Mouse (Mus musculus) kidney, embryonic 14.5 days (tissue): Measurements from ENCODE around the gene Oas2. TPM values are rescaled to one million over a fixed set of nuclear protein-coding genes. Genes with fewer than 3 reads are reported as not detected.

Source experiments
- ATAC-seq: fragments of 200-750 bp; cut with Nextera tagmentation; 2 replicates; pipeline ENCODE4 v1.8.0; 2017; ENCODE audit warnings: moderate number of reproducible peaks, mild to moderate bottlenecking, moderate TSS enrichment, moderate library complexity; ENCODE audit not compliant: low FRiP score, low TSS enrichment
- H3K27ac ChIP-seq: fragments of 300-500 bp; sonication (generic); 2 replicates; pipeline ENCODE4 v1.5.1; 2014; ENCODE audit warnings: low read depth, mild to moderate bottlenecking, low read length, moderate library complexity, mixed read lengths
- H3K27me3 ChIP-seq: fragments of 300-500 bp; sonication (generic); 2 replicates; pipeline ENCODE4 v1.6.1; 2014; ENCODE audit warnings: mild to moderate bottlenecking, low read length; ENCODE audit not compliant: control insufficient read depth, insufficient read depth
- H3K36me3 ChIP-seq: fragments of 300-500 bp; sonication (generic); 2 replicates; pipeline ENCODE4 v1.6.1; 2014; ENCODE audit warnings: low read length, mixed read lengths; ENCODE audit not compliant: control insufficient read depth, insufficient read depth
- H3K4me1 ChIP-seq: fragments of 300-500 bp; sonication (generic); 2 replicates; pipeline ENCODE4 v1.6.1; 2014; ENCODE audit warnings: low read length, mixed read lengths; ENCODE audit not compliant: control insufficient read depth, insufficient read depth
- H3K4me2 ChIP-seq: fragments of 300-500 bp; sonication (generic); replicated peaks from 2 replicates; pipeline ENCODE4 v1.6.1; 2014; ENCODE audit warnings: low read depth, mild to moderate bottlenecking, low read length
- H3K4me3 ChIP-seq: fragments of 300-500 bp; sonication (generic); 2 replicates; pipeline ENCODE4 v1.5.1; 2014; ENCODE audit warnings: mild to moderate bottlenecking, low read length
- H3K9ac ChIP-seq: fragments of 300-500 bp; sonication (generic); 2 replicates; pipeline ENCODE4 v1.6.1; 2014; ENCODE audit warnings: low read depth, mild to moderate bottlenecking, low read length, moderate library complexity
- H3K9me3 ChIP-seq: fragments of 300-500 bp; sonication (generic); 2 replicates; pipeline ENCODE4 v1.6.1; 2016; ENCODE audit warnings: low read length; ENCODE audit not compliant: control insufficient read depth
- WGBS: fragments of 180-500 bp; shearing (Covaris S2); extraction: QIAGEN DNeasy Blood & Tissue Kit; methylation state at CpG from one replicate; pipeline ENCODE4 v1.1.7; 2014; 5-methylcytosine and 5-hydroxymethylcytosine counted together
- polyA plus RNA-seq: library from polyadenylated mRNA; unstranded; fragments of >200 nt; fragmentation: Nextera tagmentation; extraction: Ambion mirVana; gene quantifications from 2 replicates; pipeline ENCODE4 v1.2.1, GENCODE M21; 2014

The Oas2 gene
- polyA plus RNA-seq, 1 experiment from 2014 or later = 0.19 TPM

DNA sequence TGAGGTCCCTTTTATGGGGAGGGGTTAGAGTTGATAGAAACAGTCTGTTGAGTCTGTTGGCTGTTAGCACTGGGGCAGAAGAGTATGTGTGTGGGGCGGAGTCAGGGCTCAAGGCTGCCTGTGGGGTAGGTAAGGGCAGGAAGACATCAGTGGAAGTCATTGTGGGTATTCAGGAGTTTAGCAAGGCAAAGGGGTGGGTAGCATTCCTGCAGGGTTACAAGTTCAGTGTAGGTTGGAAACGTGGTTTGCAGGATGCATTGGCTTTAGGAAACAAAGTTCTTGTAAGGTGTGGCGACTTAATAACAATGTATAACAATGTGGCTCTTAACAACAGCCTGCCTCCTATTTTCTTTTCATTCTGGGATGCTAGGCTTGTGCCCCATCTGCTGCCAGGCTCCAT is 1.6 kb upstream of the Oas2 start:
- Histone ChIP-seq H3K4me2 (no peak overlapping the region), H3K4me3 (no peak overlapping the region), H3K36me3 (no peaks in the 10 kb centered on the region), H3K27me3 (no peaks in the 10 kb centered on the region), H3K9ac (no peak overlapping the region), H3K9me3 (no peaks in the 10 kb centered on the region), H3K27ac (no peak overlapping the region), H3K4me1 (no peaks in the 10 kb centered on the region)
- no peak for ATAC-seq
- WGBS = 73% methylated on average over 3 of the region's 3 CpGs

DNA sequence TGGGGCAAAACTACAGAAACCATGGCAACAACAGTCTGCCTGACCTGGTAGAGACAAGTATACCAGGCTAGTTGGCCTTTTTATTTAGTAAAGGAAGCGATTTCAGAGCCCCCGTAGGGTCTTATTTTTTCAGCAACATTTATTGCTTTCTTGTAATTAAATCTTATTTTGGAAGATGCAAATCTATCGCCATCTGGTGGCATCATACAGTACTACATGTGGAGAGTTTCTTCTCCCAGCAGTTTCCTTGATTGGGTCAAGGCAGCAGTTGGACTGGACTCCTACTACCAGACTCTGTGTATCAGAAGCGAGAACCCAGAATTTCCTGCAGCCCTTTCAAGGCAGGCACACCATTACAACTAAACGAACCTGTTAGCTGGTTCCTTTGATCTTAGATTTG is 3.2 kb downstream of the Oas2 start:
- no peaks in the 10 kb centered on the region for H3K36me3 ChIP-seq
- 7% methylated on average over 5 of the region's 5 CpGs for WGBS
- H3K4me1 ChIP-seq = no peaks in the 10 kb centered on the region
- no peak overlapping the region for H3K4me2 ChIP-seq
- H3K9ac ChIP-seq = no peak overlapping the region
- H3K27ac ChIP-seq = no peak overlapping the region
- H3K27me3 ChIP-seq = no peaks in the 10 kb centered on the region; the same call in 1 of the 2 replicates
- H3K9me3 ChIP-seq = no peaks in the 10 kb centered on the region
- H3K4me3 ChIP-seq = no peak overlapping the region
- ATAC-seq = no peak

DNA sequence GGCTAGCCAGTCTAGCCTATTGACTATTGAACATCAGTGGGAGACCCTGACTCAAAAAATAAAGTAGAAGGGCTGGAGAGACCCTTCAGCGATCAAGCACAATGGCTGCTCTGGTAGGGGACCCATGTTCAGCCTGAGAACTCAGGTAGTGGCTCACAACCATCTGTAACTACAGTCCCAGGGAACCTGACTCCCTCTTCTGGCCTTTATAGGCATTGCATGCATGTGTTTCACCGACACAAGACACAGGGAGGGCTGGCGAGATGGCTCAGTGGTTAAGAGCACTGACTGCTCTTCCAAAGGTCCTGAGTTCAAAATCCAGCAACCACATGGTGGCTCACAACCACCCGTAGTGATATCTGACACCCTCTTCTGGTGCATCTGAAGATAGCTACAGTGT is 7.5 kb downstream of the Oas2 start:
- Histone ChIP-seq H3K27me3 (no peaks in the 10 kb centered on the region; the same call in 1 of the 2 replicates), H3K27ac (no peak overlapping the region), H3K4me3 (no peak overlapping the region), H3K9me3 (no peaks in the 10 kb centered on the region), H3K36me3 (no peaks in the 10 kb centered on the region), H3K9ac (no peak overlapping the region), H3K4me2 (no peak overlapping the region), H3K4me1 (no peaks in the 10 kb centered on the region)
- WGBS = 37% methylated on average over 4 of the region's 4 CpGs
- no peak for ATAC-seq

- no peaks in the 10 kb centered on the region for H3K4me1 ChIP-seq
- ATAC-seq = no peak
- no peaks in the 10 kb centered on the region for H3K9me3 ChIP-seq
- H3K4me3 ChIP-seq = no peak overlapping the region
- 78% methylated on average over 14 of the region's 14 CpGs for WGBS
- H3K36me3 ChIP-seq = no peaks in the 10 kb centered on the region
- no peak overlapping the region for H3K4me2 ChIP-seq
- no peak overlapping the region for H3K27ac ChIP-seq
- H3K9ac ChIP-seq = no peak overlapping the region
- H3K27me3 ChIP-seq = no peaks in the 10 kb centered on the region
Measured at GRCm38 (mm10) chr5:120734380-120734990, 15.2 kb downstream of the Oas2 start.

GRCm38 (mm10) chr5:120733696-120734095 is 16.0 kb downstream of the Oas2 start:
- Histone ChIP-seq H3K27me3 (no peaks in the 10 kb centered on the region), H3K4me1 (no peaks in the 10 kb centered on the region), H3K9ac (no peak overlapping the region), H3K4me2 (no peak overlapping the region), H3K27ac (no peak overlapping the region), H3K4me3 (no peak overlapping the region), H3K36me3 (no peaks in the 10 kb centered on the region), H3K9me3 (no peaks in the 10 kb centered on the region)
- ATAC-seq = no peak
- 92% methylated on average over 3 of the region's 3 CpGs for WGBS

DNA sequence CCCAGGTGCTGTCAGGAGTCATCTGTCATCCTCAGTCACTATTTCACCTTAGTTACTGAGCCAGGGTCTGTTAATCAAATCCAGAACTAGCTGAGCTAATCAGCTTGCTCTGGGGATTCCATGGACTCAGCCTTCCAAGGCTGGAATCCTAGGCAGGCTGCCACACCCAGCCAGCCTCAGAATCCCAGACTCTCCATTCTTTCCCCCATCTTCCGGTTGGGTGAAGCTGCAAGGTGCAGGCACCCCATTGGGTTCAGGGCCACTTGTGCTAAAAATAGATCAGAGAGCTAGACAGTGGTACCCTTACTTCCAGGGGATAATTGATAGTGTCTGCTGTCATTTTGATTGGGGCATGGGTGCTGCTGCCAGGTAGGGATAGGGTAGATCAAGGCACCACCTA is 16.9 kb downstream of the Oas2 start:
- H3K9ac ChIP-seq = no peak overlapping the region
- H3K4me1 ChIP-seq = no peaks in the 10 kb centered on the region
- H3K36me3 ChIP-seq = no peaks in the 10 kb centered on the region
- H3K9me3 ChIP-seq = no peaks in the 10 kb centered on the region
- no peak overlapping the region for H3K4me3 ChIP-seq
- no peak overlapping the region for H3K4me2 ChIP-seq
- no peaks in the 10 kb centered on the region for H3K27me3 ChIP-seq
- ATAC-seq = no peak
- 68% methylated on average over 1 of the region's 1 CpGs for WGBS
- H3K27ac ChIP-seq = no peak overlapping the region

DNA sequence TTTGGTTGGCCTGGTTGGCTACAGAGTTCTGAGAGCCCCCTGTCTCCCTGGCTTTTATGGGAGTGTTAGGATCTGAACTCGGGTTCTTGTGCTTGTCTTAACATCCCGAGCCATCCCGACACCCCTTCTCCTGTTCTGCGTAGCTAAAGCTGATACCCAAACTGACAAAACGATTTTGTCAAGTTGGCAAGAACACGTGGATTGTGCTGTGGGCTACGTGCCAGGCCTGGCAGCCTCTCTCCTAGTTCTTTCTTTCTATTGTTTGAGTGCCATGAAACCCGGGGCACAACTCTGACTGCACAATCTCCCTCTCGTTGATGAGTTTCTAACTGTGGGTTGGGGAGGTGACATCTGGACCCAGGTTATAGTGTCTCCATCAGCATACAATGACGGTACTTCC is 20.3 kb downstream of the Oas2 start:
- WGBS = 76% methylated on average over 10 of the region's 10 CpGs
- Histone ChIP-seq H3K27ac (no peak overlapping the region), H3K27me3 (no peaks in the 10 kb centered on the region), H3K9me3 (no peaks in the 10 kb centered on the region), H3K9ac (no peak overlapping the region), H3K36me3 (no peaks in the 10 kb centered on the region), H3K4me2 (no peak overlapping the region), H3K4me1 (no peaks in the 10 kb centered on the region), H3K4me3 (no peak overlapping the region)
- no peak for ATAC-seq

DNA sequence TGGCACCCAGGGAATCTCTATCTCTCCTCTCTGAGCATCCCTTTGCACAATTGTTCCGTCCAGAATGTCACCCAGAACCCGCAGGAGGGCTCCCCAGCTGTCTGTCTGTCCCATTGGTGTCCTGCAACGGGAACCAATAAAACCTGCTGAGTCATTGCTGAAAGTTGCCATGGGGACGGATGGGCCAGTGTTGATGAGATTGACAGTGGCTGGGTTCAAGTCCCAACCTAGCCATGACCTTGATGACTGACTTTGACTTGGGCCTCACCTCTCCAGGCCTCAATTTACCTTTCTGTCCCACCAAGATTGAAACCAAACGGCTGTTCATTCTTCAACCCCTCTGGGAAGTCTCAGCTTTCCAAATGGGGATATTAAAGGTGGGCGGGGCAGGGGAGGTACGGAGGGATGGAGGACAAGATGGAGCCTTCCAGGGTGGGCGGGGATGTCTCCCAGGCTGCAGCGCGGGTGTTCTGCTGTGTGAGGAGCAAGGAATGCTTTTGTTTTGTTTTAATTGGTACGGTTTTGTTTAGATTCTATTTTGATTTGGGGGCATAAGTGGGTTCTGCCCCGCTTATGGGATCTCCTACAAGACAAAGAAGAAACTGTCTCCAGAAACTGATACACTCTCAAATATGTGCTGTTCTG is 23.7 kb downstream of the Oas2 start:
- Histone ChIP-seq H3K4me2 (no peak overlapping the region), H3K9me3 (no peaks in the 10 kb centered on the region), H3K27ac (no peak overlapping the region), H3K4me1 (no peaks in the 10 kb centered on the region), H3K9ac (no peak overlapping the region), H3K36me3 (no peaks in the 10 kb centered on the region), H3K4me3 (no peak overlapping the region), H3K27me3 (no peaks in the 10 kb centered on the region)
- no peak for ATAC-seq
- 52% methylated on average over 12 of the region's 12 CpGs for WGBS

GRCm38 (mm10) chr5:120721005-120721404 is 28.6 kb downstream of the Oas2 start:
- Histone ChIP-seq H3K4me3 (no peak overlapping the region), H3K4me1 (no peaks in the 10 kb centered on the region), H3K4me2 (no peak overlapping the region), H3K36me3 (no peaks in the 10 kb centered on the region), H3K27me3 (no peaks in the 10 kb centered on the region), H3K9ac (no peak overlapping the region), H3K27ac (no peak overlapping the region), H3K9me3 (no peaks in the 10 kb centered on the region)
- no peak for ATAC-seq
- 58% methylated on average over 7 of the region's 7 CpGs for WGBS
